Mouse (Mus musculus) effector memory CD4-positive, alpha-beta T cell, adult 7 months (primary cell): ENCODE measurements around the gene Myo1a. TPM values are rescaled to one million over a fixed set of nuclear protein-coding genes. Genes with fewer than 3 reads are reported as not detected.

Source experiments
- polyA plus RNA-seq: library from polyadenylated mRNA; unstranded; fragments of 100-300 nt; shearing (Covaris generic); gene quantifications from one replicate; pipeline ENCODE4 v1.2.1, GENCODE M21; 2017

Myo1a gene
- polyA plus RNA-seq: 0.40 TPM

DNA sequence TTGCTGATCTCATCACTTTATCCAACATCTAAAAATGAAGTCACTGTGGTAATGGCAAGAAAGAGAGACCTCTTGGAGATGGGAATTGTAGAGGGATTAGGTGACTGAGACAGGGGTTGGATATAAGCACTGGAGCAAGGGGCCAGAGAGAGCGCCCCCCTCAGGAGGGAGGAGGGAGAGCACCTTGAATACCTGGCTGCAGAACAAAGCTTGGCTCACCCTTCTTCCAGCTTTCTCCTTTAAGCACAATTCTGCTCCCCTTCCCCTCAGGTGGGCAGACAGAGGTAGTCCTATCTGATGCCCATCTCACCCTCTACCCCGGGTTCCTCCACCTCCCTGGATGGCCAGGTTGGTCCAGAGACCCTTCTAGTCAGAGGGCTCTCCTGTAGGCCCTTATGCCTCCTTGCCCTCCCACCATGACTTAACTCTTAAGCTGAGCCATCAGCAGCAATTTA lies at the start of gene Myo1a:
Gene Myo1a, plus strand, starts transcription at position 405 of the 455 bp plus-strand sequence.

DNA sequence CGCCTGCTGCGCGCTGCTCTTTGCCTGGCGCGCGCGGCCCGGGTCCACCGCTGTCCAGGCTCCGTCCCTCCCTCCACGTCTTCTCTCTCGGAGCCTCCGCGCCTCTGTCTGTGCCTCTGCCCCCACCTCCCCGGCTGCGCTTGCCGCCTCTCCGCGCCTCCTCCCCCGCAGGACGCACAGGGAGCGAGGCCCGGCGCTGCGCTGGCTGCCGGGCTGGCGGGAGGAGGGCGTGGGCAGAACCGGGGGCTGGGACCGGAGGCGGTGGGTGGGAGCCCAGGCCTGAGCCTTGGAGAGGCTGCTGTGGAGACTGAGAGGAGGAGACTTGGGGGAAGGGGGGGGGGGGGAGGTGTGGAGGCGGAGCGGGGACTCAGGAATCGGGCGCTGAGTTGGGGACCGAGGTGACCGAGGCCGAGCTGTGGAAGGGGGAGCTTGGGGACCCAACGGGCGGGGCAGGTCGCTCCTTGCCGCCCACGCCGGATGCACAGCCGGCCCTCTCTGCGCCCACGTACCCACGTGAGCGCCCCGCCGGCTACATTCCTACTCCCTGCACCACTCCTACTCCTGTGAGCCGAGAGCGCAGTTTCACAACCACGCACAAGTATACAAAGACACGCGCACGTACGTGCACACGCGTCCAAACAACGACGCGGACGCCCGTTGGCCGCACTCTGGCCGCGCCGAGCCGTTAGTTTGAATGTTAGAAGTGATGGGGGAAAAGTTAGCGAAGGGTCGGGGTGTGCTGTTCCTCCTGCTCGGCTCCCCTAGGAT lies 38.3 kb upstream of the Myo1a start, which contains the start of gene Nemp1:
Gene Nemp1, plus strand, starts transcription at position 401 of the 768 bp plus-strand sequence.

DNA sequence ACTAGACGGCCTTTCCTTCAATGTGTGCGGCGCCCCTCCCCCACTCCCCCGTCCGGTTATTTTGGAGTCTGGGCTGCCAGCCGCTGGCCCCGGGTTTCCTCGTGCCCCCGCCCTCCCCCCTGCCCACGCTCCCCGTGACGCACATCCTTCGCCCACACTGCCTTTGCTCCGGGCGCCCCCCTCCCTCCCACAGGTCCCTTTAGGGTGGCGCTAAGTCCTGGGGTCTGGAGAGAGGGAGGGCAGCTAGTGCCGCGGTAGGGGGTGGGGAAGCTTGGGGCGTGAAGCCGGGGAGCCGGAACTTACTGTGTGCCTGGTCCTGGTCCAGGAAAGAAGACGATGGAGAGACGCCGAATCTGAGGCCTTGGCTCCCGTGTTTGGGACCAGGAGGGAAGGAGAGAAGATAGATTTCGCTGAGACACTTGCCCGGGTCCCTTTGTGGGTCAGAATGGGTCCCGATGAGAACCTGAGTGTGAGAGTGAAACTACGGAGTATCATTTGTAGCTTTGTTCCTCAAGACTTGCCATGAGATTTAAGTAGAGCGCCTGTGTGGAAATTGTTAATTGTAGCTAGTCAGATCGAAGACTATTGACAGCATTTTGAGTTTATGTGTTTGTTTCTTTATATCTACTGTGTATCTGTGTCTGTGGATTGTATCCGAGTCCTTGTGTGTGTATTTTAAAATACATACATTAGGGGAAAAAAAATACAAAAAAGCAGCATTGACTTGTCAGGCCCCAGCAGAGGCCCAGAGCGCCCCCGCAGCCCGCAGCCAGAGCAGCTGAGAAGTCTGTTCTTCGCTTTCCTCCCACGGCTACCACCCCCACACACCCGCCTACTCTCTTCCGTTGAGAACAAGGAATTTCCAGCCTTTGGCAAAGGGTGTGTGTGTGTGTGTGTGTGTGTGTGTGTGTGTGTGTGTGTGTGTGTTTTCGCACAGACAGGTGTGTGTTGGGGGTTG lies 36.6 kb upstream of the Myo1a start, which contains the start of gene Nab2:
Gene Nab2, minus strand, starts transcription at position 476 of the 958 bp plus-strand sequence.

DNA sequence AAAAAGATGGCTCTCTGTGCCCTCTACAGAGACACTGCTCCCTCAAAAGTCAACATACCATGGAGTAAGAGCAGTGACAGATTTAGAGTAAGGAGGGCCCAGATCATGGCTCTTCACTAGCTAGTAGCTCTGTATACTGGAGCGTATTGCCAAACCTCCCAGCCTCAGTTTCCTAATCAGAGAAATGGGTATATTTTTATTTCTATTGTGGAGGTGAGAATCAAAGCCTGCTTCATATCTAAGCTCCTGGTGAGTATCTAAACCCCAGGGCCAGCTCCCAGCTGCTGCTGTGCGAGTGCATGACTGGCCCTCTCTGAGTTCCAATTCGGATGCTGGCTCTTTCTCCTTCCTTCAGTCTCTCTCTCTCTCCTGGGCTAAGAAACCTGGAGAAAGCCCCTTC lies 19.2 kb downstream of the Myo1a start, which contains the start of gene Tac2:
Gene Tac2, plus strand, starts transcription at position 301 of the 400 bp plus-strand sequence.

DNA sequence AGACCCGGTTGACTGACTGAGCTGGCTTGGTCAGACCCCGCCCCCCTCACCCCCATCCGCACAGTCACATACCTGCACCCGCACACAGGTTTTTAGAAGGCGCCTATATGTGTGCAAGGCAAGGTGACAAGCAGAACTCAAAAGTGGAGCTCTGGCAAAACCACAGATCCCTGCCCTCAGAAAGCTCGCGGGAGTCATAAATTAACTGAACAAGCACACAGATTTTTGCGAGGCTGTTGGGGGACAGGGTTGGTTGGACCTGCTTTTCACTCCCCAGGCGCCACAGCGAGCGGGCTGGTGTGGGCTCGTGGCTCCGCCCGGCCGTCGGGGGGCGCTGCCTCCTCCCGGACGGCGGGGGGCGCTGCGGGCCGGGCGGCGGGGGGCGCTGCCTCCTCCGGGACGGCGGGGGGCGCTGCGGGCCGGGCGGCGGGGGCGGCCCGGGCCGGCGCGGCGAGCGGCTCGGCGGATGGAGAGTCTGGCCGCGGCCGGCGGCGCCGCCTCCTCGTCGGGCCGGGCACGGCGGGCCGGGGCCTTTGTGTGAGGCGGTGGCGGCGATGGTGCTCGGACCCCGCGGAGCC lies 34.2 kb downstream of the Myo1a start, which contains the start of gene Zbtb39:
Gene Zbtb39, plus strand, starts transcription at position 456 of the 578 bp plus-strand sequence.

DNA sequence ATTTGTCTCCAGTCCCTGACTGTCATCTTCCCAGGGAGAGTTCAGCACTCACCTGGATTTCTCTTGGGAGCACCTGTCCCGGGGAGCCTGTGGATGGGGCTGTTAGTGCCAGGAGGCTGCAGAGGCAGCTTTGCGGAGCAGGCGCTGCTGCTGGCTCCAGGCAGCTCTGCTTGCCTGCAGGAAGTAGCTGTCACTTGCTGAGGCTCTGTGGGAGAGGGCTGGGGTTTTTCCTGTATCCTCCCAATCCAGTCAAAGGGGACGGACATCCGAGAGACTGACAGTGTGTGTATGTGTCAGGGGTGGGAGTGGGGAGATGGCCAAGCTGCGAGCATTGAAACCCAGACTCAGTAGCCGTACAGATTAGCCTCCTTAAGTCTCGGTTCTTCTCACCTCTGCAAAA lies 46.6 kb downstream of the Myo1a start, which contains the start of gene Gpr182:
Gene Gpr182, minus strand, starts transcription at position 185 of the 400 bp plus-strand sequence.

DNA sequence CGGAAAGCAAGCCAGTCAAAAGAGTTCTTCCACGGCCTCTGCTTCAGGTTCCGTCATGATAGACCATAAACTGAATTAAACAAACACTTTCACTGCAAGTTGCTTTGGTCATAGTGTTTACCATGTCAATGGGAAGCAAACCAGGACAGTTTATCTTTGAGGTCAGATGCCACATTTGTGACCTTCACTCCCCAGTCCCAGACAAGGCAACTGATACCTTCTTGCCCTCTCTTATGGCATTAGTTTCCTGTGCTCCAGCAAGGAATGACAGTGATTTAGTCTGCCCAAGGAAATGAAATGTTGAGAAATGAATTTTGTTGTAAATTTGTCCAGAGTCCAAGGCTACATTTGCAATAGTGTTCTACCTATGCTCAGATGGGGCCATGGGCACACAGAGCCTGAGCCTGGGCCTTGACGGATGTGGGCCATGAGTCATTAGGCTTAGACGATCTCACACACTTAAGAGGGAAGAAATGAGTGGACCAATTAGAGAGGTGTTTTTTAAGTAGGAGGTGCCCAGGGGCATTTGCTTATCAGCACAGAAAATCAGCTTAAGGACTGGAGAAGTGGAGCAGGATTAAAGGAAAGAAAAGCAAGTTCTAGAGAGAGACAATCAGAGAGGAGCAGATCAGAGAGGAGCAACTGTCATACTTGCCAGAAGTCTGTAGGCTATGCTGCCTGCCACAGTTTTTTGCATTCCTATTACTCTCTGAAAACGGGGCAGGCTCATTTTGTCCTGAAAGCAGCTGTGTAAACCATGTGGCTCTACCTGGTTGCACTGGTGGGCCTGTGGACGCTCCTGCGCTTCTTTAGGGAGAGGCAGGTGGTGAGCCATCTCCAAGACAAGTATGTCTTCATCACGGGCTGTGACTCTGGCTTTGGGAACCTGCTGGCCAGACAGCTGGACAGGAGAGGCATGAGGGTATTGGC lies 54.5 kb downstream of the Myo1a start, which contains the start of the genes Rdh1 and Rdh16f1:
Gene Rdh1, plus strand, starts transcription at position 541 of the 930 bp plus-strand sequence.
Gene Rdh16f1, plus strand, starts transcription at position 607 of the 930 bp plus-strand sequence.

Other genes with a start within 250 kb of the Myo1a start
- not detected for gene Stac3, start 203.5 kb upstream of the Myo1a start, polyA plus RNA-seq
- not detected for gene Ndufa4l2, start 190.2 kb upstream of the Myo1a start, polyA plus RNA-seq
- gene Shmt2, start 182.7 kb upstream of the Myo1a start, polyA plus RNA-seq: 63.9 TPM
- not detected for gene Nxph4, start 170.6 kb upstream of the Myo1a start, polyA plus RNA-seq
- 1.8 TPM for gene Lrp1, start 84.0 kb upstream of the Myo1a start, polyA plus RNA-seq
- 259 TPM for gene Stat6, start 62.2 kb upstream of the Myo1a start, polyA plus RNA-seq
- gene Nemp1, start 38.3 kb upstream of the Myo1a start, polyA plus RNA-seq: 9.7 TPM
- 29.2 TPM for gene Nab2, start 36.6 kb upstream of the Myo1a start, polyA plus RNA-seq
- not detected for gene Tac2, start 19.3 kb downstream of the Myo1a start, polyA plus RNA-seq
- gene Zbtb39, start 34.4 kb downstream of the Myo1a start, polyA plus RNA-seq: 0.44 TPM
- not detected for gene Gpr182, start 46.6 kb downstream of the Myo1a start, polyA plus RNA-seq
- gene Rdh1, start 54.6 kb downstream of the Myo1a start, polyA plus RNA-seq: 0.18 TPM
- gene Rdh16f1, start 54.6 kb downstream of the Myo1a start, polyA plus RNA-seq: not detected
- gene Rdh9, start 71.2 kb downstream of the Myo1a start, polyA plus RNA-seq: 0.57 TPM
- 0.26 TPM for gene Rdh16, start 96.0 kb downstream of the Myo1a start, polyA plus RNA-seq
- gene Rdh19, start 144.8 kb downstream of the Myo1a start, polyA plus RNA-seq: not detected
- gene Rdh16f2, start 161.3 kb downstream of the Myo1a start, polyA plus RNA-seq: not detected
- 0.40 TPM for gene Rdh7, start 183.6 kb downstream of the Myo1a start, polyA plus RNA-seq
- gene Sdr9c7, start 193.3 kb downstream of the Myo1a start, polyA plus RNA-seq: not detected